Mouse (Mus musculus) brain, adult 2 months (tissue): ENCODE data around the gene Mrpl44.

Experiments used
- DNase-seq: peaks from one replicate; pipeline ENCODE4 v3.0.0; 2011; ENCODE audit warnings: low read depth, low spot score

The Mrpl44 gene

GRCm38 (mm10) chr1:79762282-79763250 lies 13.3 kb upstream of the Mrpl44 start:
- DNase-seq = peak; percentile 47

GRCm38 (mm10) chr1:79764031-79764430 lies 11.8 kb upstream of the Mrpl44 start:
- DNase-seq = no peak

- no peak for DNase-seq
Measured at GRCm38 (mm10) chr1:79764483-79764882, 11.3 kb upstream of the Mrpl44 start.

GRCm38 (mm10) chr1:79768231-79768630 lies 7.6 kb upstream of the Mrpl44 start:
- no peak for DNase-seq

GRCm38 (mm10) chr1:79774164-79774780 lies 1.5 kb upstream of the Mrpl44 start:
- no peak for DNase-seq

- DNase-seq = no peak
Measured at GRCm38 (mm10) chr1:79778011-79778410, 2.2 kb downstream of the Mrpl44 start.

GRCm38 (mm10) chr1:79782433-79782832 lies 6.6 kb downstream of the Mrpl44 start:
- DNase-seq = no peak

GRCm38 (mm10) chr1:79786267-79786927 lies 10.6 kb downstream of the Mrpl44 start:
- peak; percentile 72 for DNase-seq

GRCm38 (mm10) chr1:79797084-79797483 lies 21.3 kb downstream of the Mrpl44 start:
- DNase-seq = no peak

GRCm38 (mm10) chr1:79802858-79803427 lies 27.1 kb downstream of the Mrpl44 start:
- no peak for DNase-seq

GRCm38 (mm10) chr1:79803614-79804013 lies 27.8 kb downstream of the Mrpl44 start:
- no peak for DNase-seq

- DNase-seq = peak; percentile 58
Measured at GRCm38 (mm10) chr1:79806865-79807264, 31.0 kb downstream of the Mrpl44 start.

- no peak for DNase-seq
Measured at GRCm38 (mm10) chr1:79809447-79809846, 33.6 kb downstream of the Mrpl44 start.

GRCm38 (mm10) chr1:79815446-79815845 lies 39.6 kb downstream of the Mrpl44 start:
- no peak for DNase-seq

GRCm38 (mm10) chr1:79819296-79819879 lies 43.6 kb downstream of the Mrpl44 start:
- peak; percentile 51 for DNase-seq

- DNase-seq = peak; percentile 27
Measured at GRCm38 (mm10) chr1:79822806-79823525, 47.1 kb downstream of the Mrpl44 start.

- peak; percentile 36 for DNase-seq
Measured at GRCm38 (mm10) chr1:79823951-79824633, 48.3 kb downstream of the Mrpl44 start.
